Mouse (Mus musculus) cerebellum, adult 9-11 months (tissue): Measurements from ENCODE around the gene Mrps35.
A peak's percentile ranks its signal among the peaks of the same experiment; 100 is the strongest.

Experiments
- DNase-seq: peaks from one replicate; pipeline ENCODE4 v3.0.0; 2022

Mrps35 gene

DNA sequence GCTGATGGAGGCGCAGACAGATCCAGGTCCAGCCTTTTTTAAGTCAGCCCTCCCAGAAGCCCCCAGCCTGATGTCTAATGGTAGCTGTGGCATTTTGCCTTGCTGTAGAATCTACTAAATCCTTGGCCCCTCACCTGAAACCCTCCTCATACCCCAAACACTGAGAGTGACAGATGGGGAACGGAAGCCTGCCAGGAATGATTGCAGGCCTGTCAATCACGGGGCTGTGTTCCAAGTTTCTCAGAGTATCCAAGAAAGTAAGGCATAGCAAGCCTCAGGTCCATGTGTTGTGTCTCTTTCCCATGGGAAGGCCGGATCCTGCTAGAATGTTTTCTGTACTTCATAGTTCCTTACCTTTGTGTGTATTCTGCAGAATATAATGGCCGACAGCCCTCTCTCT, 47.6 kb downstream of the Mrps35 start:
- DNase-seq, result peak; percentile 38

DNA sequence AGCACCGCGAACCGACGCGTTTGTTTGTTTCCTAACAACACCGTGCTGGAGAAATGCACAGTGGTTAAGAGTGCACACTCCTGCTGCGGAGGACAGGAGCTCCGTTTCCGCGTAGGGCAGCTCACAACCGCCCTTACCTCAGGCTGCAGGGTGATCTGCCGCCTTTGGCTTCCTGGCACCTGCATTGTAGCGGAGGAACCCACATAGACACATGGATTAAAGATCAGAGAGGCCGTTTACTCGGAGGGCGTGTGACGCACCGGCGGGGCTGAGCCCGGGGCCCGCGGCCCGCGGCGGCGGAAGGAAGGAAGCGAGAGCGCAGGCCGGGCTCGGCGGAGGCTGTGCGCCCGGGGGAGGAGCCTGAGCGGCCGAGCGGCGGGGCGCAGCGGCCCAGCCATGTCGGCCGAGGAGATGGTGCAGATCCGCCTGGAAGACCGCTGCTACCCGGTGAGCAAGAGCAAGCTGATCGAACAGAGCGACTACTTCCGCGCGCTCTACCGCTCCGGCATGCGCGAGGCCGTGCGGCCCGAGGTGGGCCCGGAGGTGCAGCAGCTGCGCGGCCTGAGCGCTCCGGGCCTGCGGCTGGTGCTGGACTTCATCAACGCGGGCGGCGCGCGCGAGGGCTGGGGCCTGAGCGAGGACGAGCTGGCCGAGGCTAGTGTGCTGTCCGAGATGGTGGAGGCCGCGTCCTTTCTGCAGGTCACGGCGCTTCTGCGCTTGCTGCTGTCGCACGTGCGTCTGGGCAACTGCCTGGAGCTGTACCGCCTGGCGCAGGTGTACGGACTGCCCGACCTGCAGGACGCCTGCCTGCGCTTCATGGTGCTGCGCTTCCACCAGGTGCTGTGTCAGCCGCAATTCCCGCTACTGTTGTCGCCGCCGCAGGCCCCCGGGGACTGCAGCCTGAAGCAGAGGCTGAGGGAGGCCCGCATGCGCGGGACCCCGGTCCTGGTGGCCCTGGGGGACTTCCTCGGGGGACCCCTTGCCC, 48.9 kb downstream of the Mrps35 start, which contains the start of gene Klhl42:
Gene Klhl42 (plus strand): TSS at position 244 of the 985 bp plus-strand sequence.
- DNase-seq, result peak; percentile 80

DNA sequence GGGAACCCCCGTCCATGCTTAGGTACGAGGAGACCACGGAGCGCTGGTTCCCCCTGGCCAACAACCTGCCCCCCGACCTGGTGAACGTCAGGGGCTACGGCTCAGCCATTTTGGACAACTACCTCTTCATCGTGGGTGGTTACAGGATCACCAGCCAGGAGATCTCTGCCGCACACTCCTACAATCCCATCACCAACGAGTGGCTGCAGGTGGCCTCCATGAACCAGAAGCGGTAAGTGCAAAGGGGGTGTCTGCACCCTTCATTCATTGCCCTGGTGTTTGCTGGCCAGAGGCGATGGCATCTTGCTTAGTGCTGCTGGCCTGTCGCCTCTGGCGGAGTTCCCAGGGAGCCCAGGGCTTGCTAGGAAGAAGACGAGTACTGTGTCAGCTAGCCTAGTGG, 49.6 kb downstream of the Mrps35 start:
- peak; percentile 75 for DNase-seq

DNA sequence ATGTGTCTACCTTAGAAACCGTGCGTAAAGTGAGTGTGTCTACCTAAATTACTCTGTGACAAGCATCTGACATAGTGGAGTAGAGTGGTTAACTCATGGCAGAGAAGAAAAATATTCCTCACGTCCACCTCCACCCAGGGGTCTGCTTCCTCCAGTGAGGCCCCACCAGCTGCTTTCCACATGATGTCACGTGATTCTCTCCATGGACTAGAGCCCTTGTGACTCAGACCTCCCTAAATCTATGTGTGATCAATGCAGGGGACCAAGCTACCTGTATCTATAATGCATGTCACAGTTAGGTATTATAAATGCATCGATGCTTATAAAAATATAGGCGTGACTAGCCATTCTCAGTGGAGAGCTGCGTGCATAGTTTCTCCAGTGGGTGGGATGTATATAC, 52.2 kb downstream of the Mrps35 start:
- no peak for DNase-seq

DNA sequence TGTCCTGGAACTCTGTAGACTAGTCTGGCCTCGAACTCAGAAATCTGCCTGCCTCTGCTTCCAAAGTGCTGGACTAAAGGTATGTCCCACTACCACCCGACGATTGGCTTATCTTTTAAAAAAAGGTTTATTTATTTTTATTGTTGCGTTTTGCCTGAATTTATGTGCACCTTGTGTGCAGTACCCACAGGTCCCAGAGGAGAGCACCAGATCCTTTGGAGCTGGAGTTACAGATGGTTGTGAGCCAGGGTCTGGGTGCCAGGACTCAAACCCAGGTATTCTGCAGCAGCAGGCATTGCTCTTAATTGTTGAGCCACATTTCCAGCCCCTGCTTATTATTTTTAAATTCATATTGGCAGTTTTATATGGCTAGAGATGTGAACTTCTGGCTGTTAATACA, 53.5 kb downstream of the Mrps35 start:
- DNase-seq, result no peak

DNA sequence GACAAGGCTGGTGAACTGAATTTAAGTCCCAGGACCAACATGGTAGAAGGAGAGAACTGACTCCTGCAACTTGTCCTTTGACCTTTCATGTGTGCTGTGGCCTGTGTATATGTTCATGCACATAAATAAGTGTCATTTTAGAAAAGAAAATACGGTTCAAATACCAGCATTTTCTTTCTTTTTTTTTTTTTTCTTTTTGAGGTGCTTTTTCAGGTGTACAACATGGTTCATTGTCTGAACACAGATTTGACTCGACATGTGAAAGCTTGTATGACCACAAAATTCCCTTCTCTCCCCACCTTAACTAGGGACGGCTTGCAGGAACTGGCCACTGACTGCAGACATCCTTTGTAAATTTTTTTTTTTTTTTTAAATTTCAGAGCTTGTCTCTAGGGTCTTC, 54.4 kb downstream of the Mrps35 start:
- DNase-seq, result no peak

DNA sequence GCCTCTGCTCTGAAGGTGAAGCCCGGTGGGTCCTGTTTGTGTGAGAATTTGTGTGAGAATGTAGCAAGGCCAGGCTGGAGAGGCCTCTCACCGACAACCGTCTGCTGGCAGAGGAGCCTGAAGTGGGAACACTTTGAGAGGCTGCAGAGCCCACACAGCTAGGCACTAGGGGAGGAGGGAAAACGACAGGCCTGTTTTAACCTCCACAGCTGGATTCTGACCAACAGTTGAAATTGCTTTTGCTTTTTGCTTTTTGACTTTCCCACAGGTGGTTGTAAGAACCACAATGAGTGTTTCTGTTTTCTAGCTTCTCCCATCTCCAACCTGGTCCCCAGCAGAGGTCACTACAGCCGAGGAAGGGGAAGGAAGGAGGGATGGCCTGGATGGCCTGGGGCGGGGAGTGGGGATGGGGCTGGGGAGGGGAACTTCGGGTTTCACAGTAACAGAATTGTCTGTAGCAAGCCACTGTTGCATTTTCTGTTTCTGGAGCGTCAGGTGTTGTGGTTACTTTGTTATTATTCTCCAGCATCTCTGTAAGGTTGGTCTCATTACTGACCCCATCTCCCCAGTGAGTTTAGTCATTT, 54.9 kb downstream of the Mrps35 start:
- no peak for DNase-seq

DNA sequence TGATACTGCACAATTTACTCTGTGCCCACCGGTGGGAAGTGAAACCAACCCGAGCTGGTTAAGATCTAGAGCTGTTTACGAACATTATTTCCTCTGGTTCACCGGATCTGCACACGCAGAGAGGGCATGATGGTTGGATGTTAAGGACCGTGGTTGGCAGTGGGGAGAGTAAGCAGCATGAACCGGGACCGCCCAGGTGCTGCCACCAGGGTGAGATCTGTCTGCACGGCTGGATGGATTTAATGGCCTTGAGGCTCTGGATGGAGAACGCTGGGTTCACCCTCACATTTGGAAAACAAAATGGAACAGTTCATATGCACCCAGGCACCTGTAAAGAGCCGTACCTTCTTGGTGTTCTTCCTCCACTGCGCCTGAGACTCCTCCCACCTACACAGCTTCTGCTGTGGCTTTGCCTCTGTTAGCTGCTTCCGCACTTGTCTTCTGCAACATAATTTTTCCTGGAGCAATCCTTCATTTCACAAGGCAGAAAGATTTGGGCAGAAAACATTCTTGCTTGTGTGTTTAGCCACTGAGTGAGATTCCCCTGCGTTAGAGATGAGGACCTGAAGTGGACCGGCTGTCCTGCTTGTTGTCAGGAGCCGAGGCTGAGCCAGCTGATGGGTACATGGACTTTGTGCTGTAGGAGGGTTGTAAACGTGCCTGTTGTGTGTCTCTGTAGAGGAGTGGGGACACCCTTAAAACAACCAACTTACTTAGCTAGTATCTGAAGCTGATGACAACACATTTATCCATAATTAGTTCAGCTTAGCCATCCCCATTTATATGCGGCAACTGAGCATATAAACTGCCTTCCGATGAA, 57.1 kb downstream of the Mrps35 start:
- DNase-seq, result no peak

DNA sequence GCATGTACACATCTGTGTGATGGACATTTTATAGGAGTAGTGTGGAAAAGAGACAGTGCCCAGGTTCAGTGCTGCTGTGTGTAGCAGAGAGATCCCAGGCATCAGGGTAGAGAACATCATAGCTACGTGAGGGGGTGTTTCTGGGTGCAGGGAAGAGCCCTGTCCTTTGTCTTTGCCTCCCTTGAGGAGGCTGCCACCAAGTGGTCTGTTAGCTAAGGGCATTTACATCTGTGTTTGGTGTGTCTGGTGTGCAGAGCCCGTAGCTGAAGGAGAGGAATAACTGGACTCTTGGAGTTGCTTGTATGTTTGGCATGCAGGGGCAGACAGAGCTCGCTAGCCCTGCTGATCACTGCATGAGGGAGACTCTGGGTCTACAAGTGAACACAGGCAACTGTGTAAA, 59.7 kb downstream of the Mrps35 start:
- no peak for DNase-seq

DNA sequence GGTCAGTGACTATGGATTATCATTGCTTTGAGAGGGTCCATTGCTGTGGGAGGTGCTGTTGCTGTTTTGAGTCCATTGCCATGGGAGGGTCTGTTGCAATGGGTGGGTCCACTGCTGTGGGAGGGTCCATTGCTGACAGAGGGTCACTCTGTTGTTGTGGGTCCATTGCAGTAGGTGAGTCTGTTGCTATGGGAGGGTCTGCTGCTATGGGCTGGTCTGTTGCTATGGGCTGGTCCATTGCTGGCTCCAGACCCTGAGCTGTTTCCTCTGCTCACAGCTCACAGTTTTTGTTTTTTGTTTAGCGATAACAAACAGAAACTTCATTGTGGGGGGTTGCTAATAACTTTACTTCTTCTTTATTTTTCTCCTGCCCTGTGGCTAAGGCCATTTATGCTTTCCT, 63.0 kb downstream of the Mrps35 start:
- DNase-seq, result no peak

DNA sequence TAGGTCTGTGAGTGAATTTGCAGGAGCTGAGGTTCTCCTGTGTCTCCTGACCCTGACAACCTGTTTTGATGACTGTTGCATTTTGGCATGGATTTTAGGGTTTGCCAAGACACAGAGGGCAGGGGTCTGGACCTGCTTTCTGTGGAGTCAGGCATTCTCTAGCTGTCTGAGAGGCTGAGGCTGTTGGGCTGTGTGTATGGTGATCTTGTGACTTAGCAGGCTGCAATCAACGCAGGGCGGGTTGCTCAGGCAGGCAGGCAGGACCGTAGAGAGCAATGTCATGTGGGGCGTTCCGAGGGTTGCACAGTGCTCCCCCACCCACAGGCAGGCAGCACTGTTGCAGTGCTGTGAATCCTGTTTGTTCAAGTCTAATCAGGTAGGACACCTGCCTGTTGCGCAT, 64.2 kb downstream of the Mrps35 start:
- DNase-seq, result no peak

DNA sequence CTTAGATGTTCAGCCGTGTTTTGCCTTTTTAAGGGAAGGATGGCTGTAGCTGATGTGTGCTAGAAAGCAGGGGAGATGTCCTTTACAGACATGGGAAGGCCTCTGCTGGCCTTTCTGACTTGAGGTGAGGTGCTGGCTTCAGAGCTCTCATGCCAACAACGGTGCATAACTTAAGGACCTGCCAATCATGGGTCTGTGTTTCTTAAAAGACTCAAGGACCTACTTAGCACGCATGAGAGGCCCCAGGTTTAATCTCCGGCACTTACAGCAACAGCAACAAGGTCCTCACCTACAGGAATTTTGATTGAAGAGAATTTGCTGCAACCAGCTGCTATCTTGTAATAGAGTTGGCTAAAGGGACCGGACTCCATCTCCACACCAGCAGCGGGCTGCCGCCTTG, 66.7 kb downstream of the Mrps35 start:
- DNase-seq, result no peak

DNA sequence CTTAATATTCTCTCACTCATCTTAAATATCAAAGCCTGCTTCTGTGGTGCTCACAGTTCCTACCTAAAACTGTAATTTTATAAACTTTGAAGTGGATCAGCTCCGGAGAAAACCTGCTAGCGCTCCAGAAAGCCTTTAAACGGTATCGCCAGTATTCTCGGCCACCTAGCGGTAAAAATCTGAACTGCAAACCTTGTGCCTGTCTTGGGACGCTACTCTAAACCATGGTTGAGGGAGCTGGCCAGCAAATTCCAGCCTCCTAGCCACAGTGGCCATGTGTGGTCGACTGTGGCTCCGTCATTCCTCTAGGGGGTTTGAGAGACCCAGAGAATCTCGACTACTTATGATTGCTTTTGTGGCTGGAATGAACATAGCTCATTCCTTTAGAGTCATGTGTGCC, 74.0 kb downstream of the Mrps35 start:
- peak; percentile 64 for DNase-seq

DNA sequence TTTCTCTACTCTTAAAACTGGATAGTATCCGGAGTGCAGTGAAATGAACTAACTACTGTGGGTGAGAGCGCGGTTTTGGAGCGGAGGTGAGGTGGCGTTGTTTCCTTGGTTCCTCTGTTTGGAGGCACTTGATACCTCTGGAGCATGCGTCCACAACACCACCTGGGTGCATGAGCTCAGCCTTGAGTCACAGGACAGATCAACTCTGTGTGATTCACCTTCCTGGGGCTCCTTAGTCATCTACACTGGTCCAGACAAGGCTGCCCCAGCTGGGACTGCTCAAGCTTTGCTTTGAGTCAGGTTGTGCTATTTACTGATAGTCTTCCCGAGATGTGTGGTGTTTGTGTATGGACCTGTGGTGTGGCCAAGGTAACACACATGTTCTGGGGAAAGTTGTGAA, 75.2 kb downstream of the Mrps35 start:
- DNase-seq, result no peak

DNA sequence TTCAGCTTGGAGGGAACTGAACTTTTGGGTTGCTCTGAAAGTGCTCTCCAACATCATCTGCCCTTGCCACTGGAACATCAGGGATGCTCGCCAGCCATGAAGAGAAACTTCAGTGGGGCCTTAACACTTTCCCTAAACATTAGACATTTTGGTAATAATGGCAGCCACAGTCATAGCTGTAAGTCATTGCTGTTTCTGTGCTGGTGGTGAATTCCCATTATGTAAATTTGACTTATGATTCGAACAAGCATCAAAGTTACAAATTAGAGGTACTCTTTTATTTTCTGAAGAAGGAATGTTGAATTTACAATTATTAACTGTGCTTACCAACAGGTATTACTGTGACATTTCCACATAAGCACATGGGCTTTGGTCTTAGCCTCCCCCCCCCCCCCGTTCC, 75.6 kb downstream of the Mrps35 start:
- DNase-seq, result no peak

DNA sequence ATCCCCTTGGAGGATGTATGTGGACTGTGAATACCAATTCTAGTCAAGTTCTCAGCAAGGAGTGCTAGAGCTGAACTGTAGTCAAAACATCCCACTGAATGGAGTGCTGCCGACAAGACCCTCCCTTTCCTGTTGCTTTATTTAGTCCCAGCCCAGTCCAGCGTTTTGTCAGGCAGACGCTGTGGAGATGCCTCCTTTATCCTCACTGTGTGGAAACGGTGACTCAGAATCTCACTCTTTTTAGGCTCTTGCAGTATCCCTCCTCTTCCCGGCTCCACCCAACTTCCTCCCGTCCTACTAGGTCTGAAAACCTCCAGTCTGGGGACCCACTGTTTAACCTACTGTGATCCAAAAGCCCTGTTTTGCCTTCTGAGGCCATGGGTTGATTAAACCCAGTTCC, 78.8 kb downstream of the Mrps35 start:
- no peak for DNase-seq
